Mouse (Mus musculus): ENCODE data around the gene Cldn34b1. TPM values are rescaled to one million over a fixed set of nuclear protein-coding genes. Genes with fewer than 3 reads are reported as not detected.
"Not testable (repeated sequence)": the region's sequence is repeated elsewhere in the genome, so short reads cannot be mapped to it uniquely, and the experiment has no call there.

The Cldn34b1 gene
- polyA plus RNA-seq (2015; fragmentation: Nextera tagmentation; extraction: Ambion mirVana): not detected in 2 replicates

GRCm38 (mm10) chrX:154890167-154890566 is at the start of gene Cldn34b1:
Gene Cldn34b1 (minus strand): TSS chrX:154890267.
- not testable (repeated sequence) for H3K9ac ChIP-seq; H3K4me3 ChIP-seq; H3K36me3 ChIP-seq; H3K27me3 ChIP-seq; H3K9me3 ChIP-seq; H3K27ac ChIP-seq; H3K4me2 ChIP-seq; H3K4me1 ChIP-seq (replicated peaks); ATAC-seq (ENCODE audit: low FRiP score)
- WGBS: 93% methylated on average over 3 of the region's 3 CpGs

GRCm38 (mm10) chrX:154935887-154936286 is 45.8 kb upstream of the Cldn34b1 start, which contains the start of gene Magea6:
Gene Magea6 (minus strand): TSS chrX:154935987.
- H3K27ac ChIP-seq; H3K9me3 ChIP-seq; H3K4me1 ChIP-seq (replicated peaks); ATAC-seq (ENCODE audit: low FRiP score); H3K4me3 ChIP-seq; H3K27me3 ChIP-seq; H3K4me2 ChIP-seq; H3K36me3 ChIP-seq; H3K9ac ChIP-seq: not testable (repeated sequence)
- 71% methylated on average over 1 of the region's 1 CpGs for WGBS

Other genes starting within 250 kb of the Cldn34b1 start
- gene Magea6, start 45.7 kb upstream of the Cldn34b1 start, polyA plus RNA-seq (2015; fragmentation: Nextera tagmentation; extraction: Ambion mirVana): not detected in 2 replicates
- not detected in 2 replicates for gene Magea3, start 59.2 kb upstream of the Cldn34b1 start, polyA plus RNA-seq (2015; fragmentation: Nextera tagmentation; extraction: Ambion mirVana)
- gene Magea8, start 105.6 kb upstream of the Cldn34b1 start, polyA plus RNA-seq (2015; fragmentation: Nextera tagmentation; extraction: Ambion mirVana): not detected in 2 replicates
- not detected in 2 replicates for gene Magea5, start 172.9 kb upstream of the Cldn34b1 start, polyA plus RNA-seq (2015; fragmentation: Nextera tagmentation; extraction: Ambion mirVana)
- not detected in 2 replicates for gene Magea1, start 199.5 kb upstream of the Cldn34b1 start, polyA plus RNA-seq (2015; fragmentation: Nextera tagmentation; extraction: Ambion mirVana)
- gene Magea2, start 203.4 kb upstream of the Cldn34b1 start, polyA plus RNA-seq (2015; fragmentation: Nextera tagmentation; extraction: Ambion mirVana): not detected in 2 replicates
- gene Cldn34b2, start 238.1 kb upstream of the Cldn34b1 start, polyA plus RNA-seq (2015; fragmentation: Nextera tagmentation; extraction: Ambion mirVana): not detected in 2 replicates